Mouse (Mus musculus) midbrain, embryonic 11.5 days (tissue): ENCODE data around the gene Ceacam10. TPM values are rescaled to one million over a fixed set of nuclear protein-coding genes. Genes with fewer than 3 reads are reported as not detected.

Experiments
- ATAC-seq: fragments of 200-750 bp; cut with Nextera tagmentation; 2 replicates; pipeline ENCODE4 v1.8.0; 2017; ENCODE audit warnings: moderate TSS enrichment, moderate library complexity; ENCODE audit not compliant: low FRiP score
- DNase-seq: peaks from one replicate; pipeline ENCODE4 v3.0.0; 2015; ENCODE audit warnings: low spot score; ENCODE audit errors: missing footprints
- H3K27ac ChIP-seq: fragments of 300-500 bp; sonication (generic); 2 replicates; pipeline ENCODE4 v1.5.1; 2014; ENCODE audit warnings: low read depth, low read length
- H3K27me3 ChIP-seq: fragments of 300-500 bp; sonication (generic); 2 replicates; pipeline ENCODE4 v1.6.1; 2014; ENCODE audit warnings: mild to moderate bottlenecking, low read length, moderate library complexity, mixed read lengths; ENCODE audit not compliant: control insufficient read depth, insufficient read depth
- H3K36me3 ChIP-seq: fragments of 300-500 bp; sonication (generic); 2 replicates; pipeline ENCODE4 v1.6.1; 2014; ENCODE audit warnings: mild to moderate bottlenecking, low read length, moderate library complexity, mixed read lengths; ENCODE audit not compliant: control insufficient read depth, insufficient read depth
- H3K4me1 ChIP-seq: fragments of 300-500 bp; sonication (generic); 2 replicates; pipeline ENCODE4 v1.6.1; 2014; ENCODE audit warnings: low read length; ENCODE audit not compliant: control insufficient read depth, insufficient read depth
- H3K4me2 ChIP-seq: fragments of 300-500 bp; sonication (generic); 2 replicates; pipeline ENCODE4 v1.6.1; 2014; ENCODE audit warnings: mild to moderate bottlenecking, moderate library complexity
- H3K4me3 ChIP-seq: fragments of 300-500 bp; sonication (generic); 2 replicates; pipeline ENCODE4 v1.5.1; 2014; ENCODE audit warnings: low read depth, low read length
- H3K9ac ChIP-seq: fragments of 300-500 bp; sonication (generic); 2 replicates; pipeline ENCODE4 v1.6.1; 2014; ENCODE audit warnings: low read length
- H3K9me3 ChIP-seq: fragments of 300-500 bp; sonication (generic); 2 replicates; pipeline ENCODE4 v1.6.1; 2016; ENCODE audit warnings: low read length; ENCODE audit not compliant: control insufficient read depth
- WGBS: fragments of 180-500 bp; shearing (Covaris S2); extraction: QIAGEN DNeasy Blood & Tissue Kit; methylation state at CpG from one replicate; pipeline ENCODE4 v1.1.7; 2014; 5-methylcytosine and 5-hydroxymethylcytosine counted together
- polyA plus RNA-seq: library from polyadenylated mRNA; unstranded; fragments of >200 nt; fragmentation: Nextera tagmentation; extraction: Ambion mirVana; gene quantifications from 2 replicates; pipeline ENCODE4 v1.2.1, GENCODE M21; 2014

The Ceacam10 gene
- polyA plus RNA-seq, 1 experiment from 2014 or later: not detected

- H3K27ac ChIP-seq: no peak overlapping the region
- no peak overlapping the region for H3K9ac ChIP-seq
- no peaks in the 10 kb centered on the region for H3K27me3 ChIP-seq
- no peak overlapping the region for H3K4me2 ChIP-seq
- DNase-seq: no peak
- H3K36me3 ChIP-seq: no peaks in the 10 kb centered on the region
- WGBS: 96% methylated on average over 4 of the region's 4 CpGs
- H3K4me1 ChIP-seq: no peaks in the 10 kb centered on the region
- H3K4me3 ChIP-seq: no peak overlapping the region
- no peak for ATAC-seq
- no peaks in the 10 kb centered on the region for H3K9me3 ChIP-seq
Observed at GRCm38 (mm10) chr7:24827181-24827580, 50.2 kb downstream of the Ceacam10 start.

Other genes with a start within 250 kb of the Ceacam10 start
- 13.4 and 14.0 TPM in 2 replicates for gene Irgq, start 246.5 kb upstream of the Ceacam10 start, polyA plus RNA-seq
- not detected in 2 replicates for gene Pinlyp, start 231.1 kb upstream of the Ceacam10 start, polyA plus RNA-seq
- gene Xrcc1, start 230.9 kb upstream of the Ceacam10 start, polyA plus RNA-seq: 91.9 and 101 TPM in 2 replicates
- 18.8 and 19.6 TPM in 2 replicates for gene Ethe1, start 189.7 kb upstream of the Ceacam10 start, polyA plus RNA-seq
- 1.0 and 1.4 TPM in 2 replicates for gene Zfp575, start 189.6 kb upstream of the Ceacam10 start, polyA plus RNA-seq
- 0.07 TPM in 1 of 2 replicates, not detected in the other for gene Phldb3, start 166.4 kb upstream of the Ceacam10 start, polyA plus RNA-seq
- gene Lypd3, start 140.7 kb upstream of the Ceacam10 start, polyA plus RNA-seq: 0.76 and 0.83 TPM in 2 replicates
- gene Tex101, start 100.5 kb upstream of the Ceacam10 start, polyA plus RNA-seq: not detected in 2 replicates
- gene BC049730, start 68.0 kb upstream of the Ceacam10 start, polyA plus RNA-seq: not detected in 2 replicates
- gene Gm4763, start 50.3 kb upstream of the Ceacam10 start, polyA plus RNA-seq: not detected in 2 replicates
- gene Cd177, start 16.9 kb upstream of the Ceacam10 start, polyA plus RNA-seq: not detected in 2 replicates
- gene Gm9844, start 85.0 kb downstream of the Ceacam10 start, polyA plus RNA-seq: 19.9 and 20.6 TPM in 2 replicates
- gene Lypd4, start 92.7 kb downstream of the Ceacam10 start, polyA plus RNA-seq: not detected in 2 replicates
- gene Dmrtc2, start 92.9 kb downstream of the Ceacam10 start, polyA plus RNA-seq: not detected in 2 replicates
- 1,753 and 1,929 TPM in 2 replicates for gene Rps19, start 107.2 kb downstream of the Ceacam10 start, polyA plus RNA-seq
- 0.12 and 0.14 TPM in 2 replicates for gene Cd79a, start 120.2 kb downstream of the Ceacam10 start, polyA plus RNA-seq
- gene Arhgef1, start 125.7 kb downstream of the Ceacam10 start, polyA plus RNA-seq: 37.7 and 38.1 TPM in 2 replicates
- 2.0 and 2.2 TPM in 2 replicates for gene Gm4881, start 167.3 kb downstream of the Ceacam10 start, polyA plus RNA-seq
- gene Rabac1, start 195.5 kb downstream of the Ceacam10 start, polyA plus RNA-seq: 108 and 110 TPM in 2 replicates
- 34.4 and 36.0 TPM in 2 replicates for gene Atp1a3, start 228.8 kb downstream of the Ceacam10 start, polyA plus RNA-seq